Mouse (Mus musculus) lung, embryonic 16.5 days (tissue): ENCODE data around the gene Snrpb2. TPM values are rescaled to one million over a fixed set of nuclear protein-coding genes. Genes with fewer than 3 reads are reported as not detected.

Source experiments
- polyA plus RNA-seq: library from polyadenylated mRNA; unstranded; fragments of >200 nt; fragmentation: Nextera tagmentation; extraction: Ambion mirVana; gene quantifications from 2 replicates; pipeline ENCODE4 v1.2.1, GENCODE M21; 2015

Snrpb2 gene
- polyA plus RNA-seq, 1 experiment from 2014 or later: 73.2 TPM

Other genes starting within 250 kb of the Snrpb2 start
- gene Kif16b, start 161.5 kb upstream of the Snrpb2 start, polyA plus RNA-seq: 10.5 and 11.4 TPM in 2 replicates
- gene Otor, start 15.4 kb downstream of the Snrpb2 start, polyA plus RNA-seq: 0.64 and 1.3 TPM in 2 replicates